18 mouse cellular contexts compared by ENCODE assay signal in the genomic region with DNA sequence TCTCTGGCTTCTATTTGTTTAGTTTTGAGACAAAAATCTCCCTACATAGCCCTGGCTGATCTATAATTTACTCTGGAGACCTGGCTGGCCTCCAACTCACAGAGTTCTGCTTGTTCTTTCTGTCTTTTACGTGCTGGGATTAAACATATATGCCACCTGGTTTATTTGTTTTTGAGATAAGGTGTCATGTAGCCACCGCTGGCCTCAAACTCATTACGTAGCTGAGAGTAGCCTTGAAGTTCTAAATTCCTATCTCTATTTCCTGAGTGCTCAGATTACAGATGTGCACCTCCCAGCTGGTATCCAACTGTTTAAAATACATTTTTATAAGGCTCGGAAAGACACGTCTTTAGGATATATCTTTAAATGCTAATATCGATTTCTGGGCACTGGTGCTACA. TPM values are rescaled to one million over a fixed set of nuclear protein-coding genes. Genes with fewer than 3 reads are reported as not detected.
DNase-seq lines count a peak whose midpoint lies in the region; ATAC-seq and TF ChIP-seq lines count a peak whose summit lies in the region.
"Had no signal": no experiment of that assay in that cellular context is flagged by ENCODE, and none has a peak within 500 bp of the region (broad histone marks: within the 10 kb centered on the region; RNA-seq: fewer than 3 reads in every experiment).

No protein-coding gene starts in this region.

- H3K9me3 ChIP-seq in embryonic facial prominence, embryonic 14.5 days (ENCODE audit: control insufficient read depth, low read length): no peaks in the 10 kb centered on the region
- H3K9me3 ChIP-seq in embryonic facial prominence, embryonic 10.5 days: no peaks in the 10 kb centered on the region
- no peaks in the 10 kb centered on the region for H3K9me3 ChIP-seq in stomach, embryonic 16.5 days (replicated peaks; ENCODE audit: control insufficient read depth, low read length)
- H3K9me3 ChIP-seq in stomach, postnatal 0 days (ENCODE audit: control insufficient read depth, low read length): no peaks in the 10 kb centered on the region
- H3K9me3 ChIP-seq in intestine, postnatal 0 days (ENCODE audit: control insufficient read depth): no peaks in the 10 kb centered on the region
- H3K9me3 ChIP-seq: embryonic facial prominence, embryonic 13.5 days; forebrain, embryonic 13.5 days; forebrain, embryonic 15.5 days had no signal

- DNase-seq in embryonic facial prominence, embryonic 14.5 days (ENCODE audit: low spot score): peak; percentile 6
- DNase-seq in embryonic facial prominence, embryonic 10.5 days (ENCODE audit: low spot score): no peak
- DNase-seq in stomach, postnatal 0 days (ENCODE audit: low spot score): no peak
- no peak for DNase-seq in adrenal gland, postnatal 36 days
- DNase-seq: adrenal gland, adult 2 months; adrenal gland, postnatal 10 days; adrenal gland, postnatal 25 days; cerebellum, adult 11-12 months; cerebellum, adult 2 months; cerebellum, adult 9-10 months; cerebellum, postnatal 10 days; cerebellum, postnatal 25 days; forebrain, postnatal 0 days had no signal

- TF ChIP-seq EP300 in stomach, postnatal 0 days (optimal IDR thresholded peaks at IDR 0.05): no peak

- H3K27ac ChIP-seq in embryonic facial prominence, embryonic 14.5 days (replicated peaks; ENCODE audit: low read depth, low read length): no peak overlapping the region
- H3K27ac ChIP-seq in embryonic facial prominence, embryonic 10.5 days (replicated peaks): no peak overlapping the region
- no peak overlapping the region for H3K27ac ChIP-seq in stomach, embryonic 16.5 days (ENCODE audit: low read length)
- H3K27ac ChIP-seq in stomach, postnatal 0 days (replicated peaks): no peak overlapping the region
- 0 out of 2 replicates have a peak overlapping the region, but pooled peaks have one; percentile 21 for H3K27ac ChIP-seq in intestine, postnatal 0 days (ENCODE audit: low read depth, low read length)
- H3K27ac ChIP-seq: embryonic facial prominence, embryonic 13.5 days; forebrain, embryonic 13.5 days; forebrain, embryonic 15.5 days had no signal

- WGBS in embryonic facial prominence, embryonic 14.5 days: 54% methylated on average over 6 of the region's 6 CpGs
- WGBS in embryonic facial prominence, embryonic 10.5 days: 68% methylated on average over 6 of the region's 6 CpGs
- 37% methylated on average over 6 of the region's 6 CpGs for WGBS in stomach, embryonic 16.5 days
- WGBS in stomach, postnatal 0 days: 41% methylated on average over 6 of the region's 6 CpGs
- 41% methylated on average over 6 of the region's 6 CpGs for WGBS in intestine, postnatal 0 days

- no peak overlapping the region for H3K9ac ChIP-seq in embryonic facial prominence, embryonic 14.5 days (ENCODE audit: low read depth, low read length)
- no peak overlapping the region for H3K9ac ChIP-seq in stomach, embryonic 16.5 days (ENCODE audit: low read length)
- H3K9ac ChIP-seq in stomach, postnatal 0 days (ENCODE audit: low read length): no peak overlapping the region
- no peak overlapping the region for H3K9ac ChIP-seq in intestine, postnatal 0 days (ENCODE audit: low read depth, low read length)
- H3K9ac ChIP-seq: embryonic facial prominence, embryonic 13.5 days; forebrain, embryonic 13.5 days; forebrain, embryonic 15.5 days; forebrain, postnatal 0 days had no signal

- no peaks in the 10 kb centered on the region for H3K4me1 ChIP-seq in embryonic facial prominence, embryonic 14.5 days (ENCODE audit: control insufficient read depth, insufficient read depth, low read length)
- no peaks in the 10 kb centered on the region for H3K4me1 ChIP-seq in embryonic facial prominence, embryonic 10.5 days
- no peaks in the 10 kb centered on the region for H3K4me1 ChIP-seq in stomach, embryonic 16.5 days (ENCODE audit: control insufficient read depth, insufficient read depth, low read length)
- no peaks in the 10 kb centered on the region for H3K4me1 ChIP-seq in stomach, postnatal 0 days (replicated peaks; ENCODE audit: control insufficient read depth, insufficient read depth)
- H3K4me1 ChIP-seq in intestine, postnatal 0 days (replicated peaks; ENCODE audit: control insufficient read depth, insufficient read depth, low read length): no peaks in the 10 kb centered on the region
- H3K4me1 ChIP-seq: embryonic facial prominence, embryonic 13.5 days; forebrain, embryonic 13.5 days; forebrain, embryonic 15.5 days had no signal

- H3K4me2 ChIP-seq in embryonic facial prominence, embryonic 14.5 days (ENCODE audit: low read depth, low read length): no peak overlapping the region
- no peak overlapping the region for H3K4me2 ChIP-seq in stomach, embryonic 16.5 days (ENCODE audit: low read depth, low read length)
- no peak overlapping the region for H3K4me2 ChIP-seq in stomach, postnatal 0 days (replicated peaks; ENCODE audit: low read depth)
- H3K4me2 ChIP-seq in intestine, postnatal 0 days (replicated peaks; ENCODE audit: low read depth): no peak overlapping the region
- H3K4me2 ChIP-seq: embryonic facial prominence, embryonic 13.5 days; forebrain, embryonic 13.5 days; forebrain, embryonic 15.5 days had no signal

- no peaks in the 10 kb centered on the region for H3K27me3 ChIP-seq in embryonic facial prominence, embryonic 14.5 days (replicated peaks; ENCODE audit: control insufficient read depth, insufficient read depth, low read length)
- H3K27me3 ChIP-seq in embryonic facial prominence, embryonic 10.5 days (replicated peaks; ENCODE audit: low read depth, poor library complexity, severe bottlenecking): peaks cover 80% of the 10 kb centered on the region
- H3K27me3 ChIP-seq in stomach, embryonic 16.5 days (ENCODE audit: control insufficient read depth, insufficient read depth, low read length): peaks cover 5% of the 10 kb centered on the region; the same call in 1 of the 2 replicates
- no peaks in the 10 kb centered on the region for H3K27me3 ChIP-seq in stomach, postnatal 0 days (ENCODE audit: control insufficient read depth, insufficient read depth, low read length)
- no peaks in the 10 kb centered on the region for H3K27me3 ChIP-seq in intestine, postnatal 0 days (replicated peaks; ENCODE audit: control insufficient read depth, insufficient read depth, low read length)

- H3K36me3 ChIP-seq in embryonic facial prominence, embryonic 14.5 days (ENCODE audit: control insufficient read depth, insufficient read depth, low read length): no peaks in the 10 kb centered on the region
- no peaks in the 10 kb centered on the region for H3K36me3 ChIP-seq in embryonic facial prominence, embryonic 10.5 days (replicated peaks)
- H3K36me3 ChIP-seq in stomach, embryonic 16.5 days (ENCODE audit: control insufficient read depth, insufficient read depth, low read length): no peaks in the 10 kb centered on the region
- no peaks in the 10 kb centered on the region for H3K36me3 ChIP-seq in stomach, postnatal 0 days (ENCODE audit: control insufficient read depth, insufficient read depth, low read length)
- no peaks in the 10 kb centered on the region for H3K36me3 ChIP-seq in intestine, postnatal 0 days (ENCODE audit: control insufficient read depth, insufficient read depth)
- H3K36me3 ChIP-seq: embryonic facial prominence, embryonic 13.5 days; forebrain, embryonic 15.5 days had no signal

- ATAC-seq in embryonic facial prominence, embryonic 14.5 days (ENCODE audit: low read depth): no peak
- ATAC-seq in stomach, embryonic 16.5 days (ENCODE audit: insufficient read depth, low FRiP score): peak; percentile 47
- ATAC-seq in stomach, postnatal 0 days (ENCODE audit: low FRiP score, low TSS enrichment): no peak
- ATAC-seq in intestine, postnatal 0 days: no peak
- ATAC-seq: forebrain, embryonic 13.5 days; forebrain, embryonic 15.5 days; forebrain, postnatal 0 days had no signal

- TF ChIP-seq CTCF in stomach, postnatal 0 days (IDR thresholded peaks at IDR 0.05; ENCODE audit: low read depth): no peak
- no peak for TF ChIP-seq CTCF in intestine, postnatal 0 days (IDR thresholded peaks at IDR 0.05; ENCODE audit: low read depth)

- H3K4me3 ChIP-seq in embryonic facial prominence, embryonic 14.5 days (ENCODE audit: low read depth, low read length): no peak overlapping the region
- no peak overlapping the region for H3K4me3 ChIP-seq in embryonic facial prominence, embryonic 10.5 days
- H3K4me3 ChIP-seq in stomach, embryonic 16.5 days (replicated peaks; ENCODE audit: low read length): no peak overlapping the region
- no peak overlapping the region for H3K4me3 ChIP-seq in stomach, postnatal 0 days (ENCODE audit: low read depth, low read length)
- H3K4me3 ChIP-seq in intestine, postnatal 0 days (ENCODE audit: low read depth, low read length): no peak overlapping the region
- H3K4me3 ChIP-seq: embryonic facial prominence, embryonic 13.5 days; forebrain, embryonic 13.5 days; forebrain, embryonic 15.5 days had no signal

RNA-seq across cellular contexts. Expression of gene Rlim, which starts 12.8 kb away (rescaled TPM):
- 30.6 and 34.7 TPM in 2 replicates for polyA plus RNA-seq in embryonic facial prominence, embryonic 14.5 days (2014; fragmentation: Nextera tagmentation; extraction: Ambion mirVana)
- 43.0 and 43.4 TPM in 2 replicates for polyA plus RNA-seq in embryonic facial prominence, embryonic 10.5 days (2016; fragmentation: Nextera tagmentation; extraction: Ambion mirVana)
- polyA plus RNA-seq in stomach, embryonic 16.5 days (2015; fragmentation: Nextera tagmentation; extraction: Ambion mirVana): 38.0 and 38.7 TPM in 2 replicates
- polyA plus RNA-seq in stomach, postnatal 0 days (2015; fragmentation: Nextera tagmentation; extraction: Ambion mirVana): 11.6 and 12.4 TPM in 2 replicates
- 11.9 and 14.4 TPM in 2 replicates for polyA plus RNA-seq in intestine, postnatal 0 days (2015; fragmentation: Nextera tagmentation; extraction: Ambion mirVana)
- 10 to 100 TPM; 65.5 to 67.6 TPM for total RNA-seq in adrenal gland, postnatal 36 days (2021)
